Mouse (Mus musculus) limb, embryonic 14.5 days (tissue): ENCODE results near the gene Ankrd36. TPM values are rescaled to one million over a fixed set of nuclear protein-coding genes. Genes with fewer than 3 reads are reported as not detected.
"Not testable (repeated sequence)": the region's sequence is repeated elsewhere in the genome, so short reads cannot be mapped to it uniquely, and the experiment has no call there.

ENCODE experiments used
- ATAC-seq: fragments of 200-750 bp; cut with Nextera tagmentation; 2 replicates; pipeline ENCODE4 v1.8.0; 2017; ENCODE audit warnings: low read depth, moderate number of reproducible peaks, moderate TSS enrichment; ENCODE audit not compliant: low FRiP score
- DNase-seq: peaks from one replicate; pipeline ENCODE4 v3.0.0-alpha.2; 2015; ENCODE audit warnings: low spot score
- H3K27ac ChIP-seq: fragments of 300-500 bp; sonication (generic); replicated peaks from 2 replicates; pipeline ENCODE4 v1.5.1; 2014; ENCODE audit warnings: low read depth, mild to moderate bottlenecking, low read length, moderate library complexity, mixed read lengths
- H3K27me3 ChIP-seq: fragments of 300-500 bp; sonication (generic); 2 replicates; pipeline ENCODE4 v1.6.1; 2014; ENCODE audit warnings: low read length, mixed read lengths; ENCODE audit not compliant: control insufficient read depth, insufficient read depth
- H3K36me3 ChIP-seq: fragments of 300-500 bp; sonication (generic); 2 replicates; pipeline ENCODE4 v1.6.1; 2014; ENCODE audit warnings: mild to moderate bottlenecking, low read length, moderate library complexity, mixed read lengths; ENCODE audit not compliant: control insufficient read depth, insufficient read depth
- H3K4me1 ChIP-seq: fragments of 300-500 bp; sonication (generic); 2 replicates; pipeline ENCODE4 v1.6.1; 2014; ENCODE audit warnings: antibody characterized with exemption, low read length, mixed read lengths; ENCODE audit not compliant: control insufficient read depth, insufficient read depth
- H3K4me2 ChIP-seq: fragments of 300-500 bp; sonication (generic); replicated peaks from 2 replicates; pipeline ENCODE4 v1.6.1; 2014; ENCODE audit warnings: low read depth, mild to moderate bottlenecking, low read length, moderate library complexity; ENCODE audit not compliant: severe bottlenecking
- H3K4me3 ChIP-seq: fragments of 300-500 bp; sonication (generic); replicated peaks from 2 replicates; pipeline ENCODE4 v1.5.1; 2014; ENCODE audit warnings: low read length
- H3K9ac ChIP-seq: fragments of 300-500 bp; sonication (generic); 2 replicates; pipeline ENCODE4 v1.6.1; 2014; ENCODE audit warnings: mild to moderate bottlenecking, low read depth, low read length, moderate library complexity; ENCODE audit not compliant: severe bottlenecking
- H3K9me3 ChIP-seq: fragments of 300-500 bp; sonication (generic); 2 replicates; pipeline ENCODE4 v1.6.1; 2016; ENCODE audit warnings: low read length; ENCODE audit not compliant: control insufficient read depth
- POLR2A ChIP-seq: fragments of 200-500 bp; IDR thresholded peaks from 2 replicates; pipeline ENCODE4 v1.8.0; 2012; ENCODE audit warnings: inconsistent platforms, mild to moderate bottlenecking, moderate library complexity, borderline replicate concordance; ENCODE audit not compliant: insufficient read depth, insufficient read length; ENCODE audit errors: extremely low read depth
- WGBS: fragments of 180-500 bp; shearing (Covaris S2); extraction: QIAGEN DNeasy Blood & Tissue Kit; methylation state at CpG from one replicate; pipeline ENCODE4 v1.1.7; 2014; 5-methylcytosine and 5-hydroxymethylcytosine counted together
- polyA plus RNA-seq, 2 experiments: library from polyadenylated mRNA; depleted of rRNA in 1 of 2; stranded (reverse) in 1 of 2; unstranded in 1 of 2; fragments of >200 nt; fragmentation: Nextera tagmentation in 1 of 2; extraction: Ambion mirVana in 1 of 2; gene quantifications; 2 replicates each; pipeline versions ENCODE4 v1.2.1 to v1.2.3; 2012 to 2014

Ankrd36 gene
- polyA plus RNA-seq, 2 experiments = 0.03 TPM; not detected in 1

GRCm38 (mm10) chr11:5541799-5542481 lies 27.5 kb upstream of the Ankrd36 start, which contains the start of gene Ccdc117:
Gene Ccdc117, minus strand, starts transcription at chr11:5542187.
- 0 out of 2 replicates have a peak, but pooled peaks have one; percentile 64 for TF ChIP-seq POLR2A
- Histone ChIP-seq H3K36me3 (peaks cover 18% of the 10 kb centered on the region), H3K4me2 (peak within 1 kb of the TSS; percentile 75), H3K4me1 (peaks cover 10% of the 10 kb centered on the region), H3K9me3 (no peaks in the 10 kb centered on the region), H3K27me3 (no peaks in the 10 kb centered on the region), H3K27ac (peak within 1 kb of the TSS; percentile 71), H3K4me3 (peak within 1 kb of the TSS; percentile 92), H3K9ac (peak within 1 kb of the TSS; percentile 89)
- ATAC-seq = peak; percentile 96
- WGBS = under 1% methylated on average over 61 of the region's 65 CpGs
- DNase-seq = peak; percentile 89

DNA sequence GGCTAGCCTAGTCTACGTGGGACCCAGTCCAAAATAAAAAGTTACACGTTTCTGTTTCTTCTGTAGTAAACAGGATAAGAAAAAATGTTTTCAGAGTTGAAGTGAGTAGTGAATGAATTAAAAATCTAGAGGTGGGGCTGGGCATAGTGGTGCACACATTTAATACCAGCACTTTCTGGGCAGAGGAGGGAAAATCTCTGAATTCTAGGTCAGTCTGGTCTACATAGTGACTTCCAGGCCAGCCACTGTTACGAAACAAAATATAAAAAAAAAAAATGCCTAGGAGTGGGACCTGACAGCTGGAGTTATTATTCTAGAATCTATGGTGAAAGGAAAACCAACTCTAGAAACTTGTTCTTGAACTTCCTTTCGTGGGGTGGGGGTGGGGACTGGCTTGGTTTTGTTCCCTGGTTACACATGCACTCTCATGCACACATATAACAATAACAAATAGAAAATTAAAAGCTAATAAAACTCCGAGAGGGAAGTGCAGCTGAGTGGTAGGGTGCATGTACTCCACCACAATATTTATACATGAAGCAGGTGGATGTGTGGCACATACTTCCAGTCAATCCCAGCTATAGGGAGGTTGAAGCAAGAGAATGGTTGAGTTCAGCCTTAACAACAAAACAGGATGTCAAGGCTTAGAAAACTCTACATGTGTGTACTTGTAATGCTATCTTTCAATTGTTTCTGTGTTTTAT lies 26.9 kb upstream of the Ankrd36 start:
- peak overlapping the region; percentile 89; the same call in 1 of the 2 replicates for H3K9ac ChIP-seq
- no peak for DNase-seq

DNA sequence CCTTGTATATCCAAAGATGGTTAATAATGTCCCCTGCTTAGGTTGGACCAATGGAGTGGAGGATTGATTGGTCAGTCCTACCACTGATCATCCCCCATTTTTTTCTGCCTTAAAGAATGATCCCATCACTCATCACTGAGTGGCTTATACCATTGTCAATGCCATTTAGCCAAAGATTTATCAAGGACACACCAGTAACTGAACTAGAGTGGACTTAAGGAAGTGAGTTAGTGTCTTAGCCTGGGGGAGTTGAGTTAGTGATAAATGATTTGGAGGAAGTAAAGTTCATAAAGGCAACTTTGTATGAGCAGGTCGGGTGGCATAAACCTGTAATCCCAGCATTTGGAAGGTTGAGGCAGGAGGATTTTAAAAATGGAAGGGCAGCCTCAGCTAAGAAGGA lies 26.2 kb upstream of the Ankrd36 start:
- peaks cover 10% of the 10 kb centered on the region for H3K4me1 ChIP-seq
- no peaks in the 10 kb centered on the region for H3K9me3 ChIP-seq
- DNase-seq (no peak), ATAC-seq (no peak)
- no peak overlapping the region for H3K4me2 ChIP-seq
- H3K9ac ChIP-seq = no peak overlapping the region
- no peak overlapping the region for H3K4me3 ChIP-seq
- 74% methylated on average over 1 of the region's 1 CpGs for WGBS
- peaks cover 14% of the 10 kb centered on the region for H3K36me3 ChIP-seq
- no peaks in the 10 kb centered on the region for H3K27me3 ChIP-seq
- H3K27ac ChIP-seq = no peak overlapping the region
- no peak for TF ChIP-seq POLR2A

More for the DNA sequence above, 26.9 kb upstream of the Ankrd36 start:
- Histone ChIP-seq H3K27me3 (no peaks in the 10 kb centered on the region), H3K27ac (no peak overlapping the region), H3K4me3 (peak overlapping the region; percentile 92), H3K9me3 (no peaks in the 10 kb centered on the region), H3K4me1 (peaks cover 10% of the 10 kb centered on the region), H3K36me3 (peaks cover 18% of the 10 kb centered on the region), H3K4me2 (peak overlapping the region; percentile 75)
- ATAC-seq = no peak
- 52% methylated on average over 5 of the region's 5 CpGs for WGBS
- no peak for TF ChIP-seq POLR2A

GRCm38 (mm10) chr11:5544709-5545108 lies 24.8 kb upstream of the Ankrd36 start:
- H3K9me3 ChIP-seq, H3K36me3 ChIP-seq, H3K27ac ChIP-seq, DNase-seq, H3K4me2 ChIP-seq, ATAC-seq, H3K27me3 ChIP-seq, H3K4me3 ChIP-seq, H3K9ac ChIP-seq: not testable (repeated sequence)
- 73% methylated on average over 1 of the region's 1 CpGs for WGBS
- peaks cover 10% of the 10 kb centered on the region for H3K4me1 ChIP-seq

GRCm38 (mm10) chr11:5545457-5545856 lies 24.0 kb upstream of the Ankrd36 start:
- Histone ChIP-seq H3K4me1 (peaks cover 7% of the 10 kb centered on the region), H3K27me3 (no peaks in the 10 kb centered on the region), H3K27ac (no peak overlapping the region), H3K4me2 (no peak overlapping the region), H3K36me3 (no peaks in the 10 kb centered on the region), H3K4me3 (no peak overlapping the region), H3K9me3 (no peaks in the 10 kb centered on the region), H3K9ac (no peak overlapping the region)
- TF ChIP-seq POLR2A = no peak
- 81% methylated on average over 4 of the region's 4 CpGs for WGBS
- ATAC-seq (no peak), DNase-seq (no peak)
